Mouse (Mus musculus): Measurements from ENCODE around the gene Map1lc3b. TPM values are rescaled to one million over a fixed set of nuclear protein-coding genes. Genes with fewer than 3 reads are reported as not detected.
A peak's percentile ranks its signal among the peaks of the same experiment; 100 is the strongest.

Map1lc3b gene
- polyA plus RNA-seq, 1 experiment from 2014 or later = 224 TPM

DNA sequence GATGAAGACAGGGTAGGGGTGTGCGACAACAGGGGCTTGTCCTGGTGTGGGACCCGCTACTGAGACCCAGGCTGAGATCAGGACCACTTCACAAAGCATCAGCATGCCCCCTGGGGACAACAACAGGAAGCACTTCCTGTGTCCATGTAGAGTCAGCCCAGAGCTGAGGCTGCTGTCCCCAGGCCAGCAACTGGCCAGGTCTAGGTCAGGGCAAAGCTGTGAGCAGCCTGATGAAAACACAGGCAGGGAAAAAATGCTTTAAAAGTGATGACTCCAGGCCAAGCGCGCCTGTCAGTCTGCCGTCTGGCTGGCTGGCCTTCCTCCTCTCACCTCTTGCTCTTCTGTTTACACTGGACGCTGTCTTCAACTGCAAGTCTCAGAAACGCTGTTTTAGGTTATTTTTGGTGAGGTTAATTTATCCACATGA, 41.5 kb downstream of the Map1lc3b start:
- DNase-seq (ENCODE audit: low spot score) (no peak), ATAC-seq (ENCODE audit: low read depth) (no peak)
- Histone ChIP-seq H3K4me2 (ENCODE audit: low read depth, low read length) (no peak overlapping the region), H3K9ac (ENCODE audit: low read depth, low read length) (no peak overlapping the region), H3K9me3 (ENCODE audit: control insufficient read depth, low read length) (no peaks in the 10 kb centered on the region), H3K27ac (replicated peaks; ENCODE audit: low read depth, low read length) (peak overlapping the region; percentile 44), H3K36me3 (ENCODE audit: control insufficient read depth, insufficient read depth, low read length) (peaks cover 24% of the 10 kb centered on the region), H3K4me3 (ENCODE audit: low read depth, low read length) (no peak overlapping the region), H3K27me3 (replicated peaks; ENCODE audit: control insufficient read depth, insufficient read depth, low read length) (no peaks in the 10 kb centered on the region), H3K4me1 (ENCODE audit: control insufficient read depth, insufficient read depth, low read length) (peaks cover 11% of the 10 kb centered on the region; the same call in 1 of the 2 replicates)
- 54% methylated on average over 7 of the region's 7 CpGs for WGBS

DNA sequence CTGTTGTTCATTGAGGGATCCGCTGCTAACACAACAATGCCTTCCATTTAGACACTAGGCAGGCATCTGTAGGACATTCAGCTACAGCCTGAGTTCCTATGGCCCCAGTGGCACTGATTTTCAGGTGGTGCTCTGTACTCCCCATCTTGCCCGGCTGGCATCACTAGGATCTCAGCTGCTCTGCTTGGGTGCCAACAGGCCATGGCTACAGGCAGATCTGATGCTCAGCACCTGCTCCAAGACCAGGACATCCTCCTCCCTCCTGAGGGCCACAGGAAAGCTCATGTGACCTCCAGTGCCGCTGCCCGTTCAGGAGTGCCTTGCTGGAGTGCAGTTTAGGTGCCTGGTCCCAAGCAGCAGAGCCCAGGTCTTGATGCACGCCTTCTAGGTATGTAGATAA, 42.2 kb downstream of the Map1lc3b start:
- 75% methylated on average over 5 of the region's 5 CpGs for WGBS
- peaks cover 11% of the 10 kb centered on the region; the same call in 1 of the 2 replicates for H3K4me1 ChIP-seq (ENCODE audit: control insufficient read depth, insufficient read depth, low read length)

DNA sequence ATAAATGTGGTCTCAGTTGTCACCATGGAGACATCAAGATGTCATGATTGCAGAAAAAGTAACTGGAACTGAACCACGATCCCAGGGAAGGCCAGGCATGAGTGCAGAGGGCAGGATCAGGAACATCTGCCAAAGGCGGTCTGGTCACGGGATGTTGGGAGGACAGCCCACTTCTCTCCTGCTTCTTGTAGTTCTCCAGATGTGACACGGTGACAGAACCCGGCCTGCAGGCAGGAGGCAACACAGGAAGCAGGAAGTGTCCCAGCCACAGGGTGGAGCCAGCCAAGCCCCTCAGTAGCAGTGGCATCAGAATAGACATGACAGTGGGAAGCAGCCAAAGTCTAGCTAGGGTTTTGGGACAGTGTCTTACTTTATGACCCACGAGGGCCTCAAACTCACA, 45.4 kb downstream of the Map1lc3b start:
- Histone ChIP-seq H3K4me3 (ENCODE audit: low read depth, low read length) (no peak overlapping the region), H3K9ac (ENCODE audit: low read depth, low read length) (no peak overlapping the region), H3K4me2 (ENCODE audit: low read depth, low read length) (no peak overlapping the region), H3K36me3 (ENCODE audit: control insufficient read depth, insufficient read depth, low read length) (no peaks in the 10 kb centered on the region), H3K27me3 (replicated peaks; ENCODE audit: control insufficient read depth, insufficient read depth, low read length) (no peaks in the 10 kb centered on the region), H3K27ac (replicated peaks; ENCODE audit: low read depth, low read length) (no peak overlapping the region), H3K4me1 (ENCODE audit: control insufficient read depth, insufficient read depth, low read length) (peaks cover 11% of the 10 kb centered on the region; the same call in 1 of the 2 replicates), H3K9me3 (ENCODE audit: control insufficient read depth, low read length) (no peaks in the 10 kb centered on the region)
- no peak for ATAC-seq (ENCODE audit: low read depth)
- no peak for DNase-seq (ENCODE audit: low spot score)
- 34% methylated on average over 6 of the region's 6 CpGs for WGBS

More for the DNA sequence above, 42.2 kb downstream of the Map1lc3b start:
- no peak overlapping the region for H3K27ac ChIP-seq (replicated peaks; ENCODE audit: low read depth, low read length)
- H3K9me3 ChIP-seq (ENCODE audit: control insufficient read depth, low read length) = no peaks in the 10 kb centered on the region
- ATAC-seq (ENCODE audit: low read depth) = no peak
- H3K27me3 ChIP-seq (replicated peaks; ENCODE audit: control insufficient read depth, insufficient read depth, low read length) = no peaks in the 10 kb centered on the region
- no peak for DNase-seq (ENCODE audit: low spot score)
- no peak overlapping the region for H3K9ac ChIP-seq (ENCODE audit: low read depth, low read length)
- no peak overlapping the region for H3K4me2 ChIP-seq (ENCODE audit: low read depth, low read length)
- H3K36me3 ChIP-seq (ENCODE audit: control insufficient read depth, insufficient read depth, low read length) = peaks cover 17% of the 10 kb centered on the region
- H3K4me3 ChIP-seq (ENCODE audit: low read depth, low read length) = no peak overlapping the region

DNA sequence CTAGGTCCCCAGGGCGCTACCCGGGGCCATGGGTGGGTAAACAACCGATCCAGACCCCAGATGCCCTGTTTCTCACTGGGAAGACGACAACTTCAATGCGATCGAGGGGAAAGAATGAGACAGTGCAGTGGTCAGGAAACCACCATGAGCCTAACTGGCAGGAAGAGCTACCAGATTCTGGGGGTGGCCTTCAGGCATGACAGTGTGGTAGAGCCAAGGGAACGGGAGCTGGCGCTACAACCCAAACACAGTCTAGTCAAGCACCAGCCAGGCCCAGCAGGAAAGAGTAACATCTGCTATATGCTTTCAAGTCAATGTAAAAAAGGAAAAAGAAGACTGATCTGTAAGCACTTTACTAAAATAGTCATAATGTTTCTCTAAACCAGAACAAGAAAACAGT, 46.0 kb downstream of the Map1lc3b start:
- DNase-seq (ENCODE audit: low spot score) (no peak), ATAC-seq (ENCODE audit: low read depth) (no peak)
- no peak overlapping the region for H3K4me2 ChIP-seq (ENCODE audit: low read depth, low read length)
- WGBS = 74% methylated on average over 8 of the region's 8 CpGs
- no peaks in the 10 kb centered on the region for H3K36me3 ChIP-seq (ENCODE audit: control insufficient read depth, insufficient read depth, low read length)
- no peak overlapping the region for H3K9ac ChIP-seq (ENCODE audit: low read depth, low read length)
- H3K4me1 ChIP-seq (ENCODE audit: control insufficient read depth, insufficient read depth, low read length) = peaks cover 11% of the 10 kb centered on the region; the same call in 1 of the 2 replicates
- no peak overlapping the region for H3K4me3 ChIP-seq (ENCODE audit: low read depth, low read length)
- H3K27ac ChIP-seq (replicated peaks; ENCODE audit: low read depth, low read length) = peak overlapping the region; percentile 41; the same call in 1 of the 2 replicates
- H3K9me3 ChIP-seq (ENCODE audit: control insufficient read depth, low read length) = no peaks in the 10 kb centered on the region
- H3K27me3 ChIP-seq (replicated peaks; ENCODE audit: control insufficient read depth, insufficient read depth, low read length) = no peaks in the 10 kb centered on the region

DNA sequence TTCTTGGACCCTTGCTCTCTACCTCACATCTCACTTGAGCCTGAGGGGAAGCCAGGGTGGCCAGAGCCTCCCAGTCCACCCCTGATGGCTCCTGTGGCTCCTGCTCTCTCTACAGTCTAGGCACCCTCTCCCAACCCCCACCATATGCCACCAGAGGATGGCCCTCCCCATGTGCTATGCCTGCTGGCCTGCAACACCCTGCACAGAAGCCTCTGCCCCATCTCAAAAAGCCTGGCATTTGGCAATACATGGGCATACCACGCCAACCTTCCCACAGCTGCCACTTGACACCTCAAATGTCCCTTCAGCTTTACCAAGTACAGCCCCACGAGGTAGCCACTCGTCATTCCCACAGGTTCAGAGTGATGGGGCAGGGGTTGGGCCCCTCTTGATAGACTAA, 52.6 kb downstream of the Map1lc3b start:
- H3K27me3 ChIP-seq (replicated peaks; ENCODE audit: control insufficient read depth, insufficient read depth, low read length) = no peaks in the 10 kb centered on the region
- H3K4me2 ChIP-seq (ENCODE audit: low read depth, low read length) = no peak overlapping the region
- WGBS = 77% methylated on average over 3 of the region's 3 CpGs
- no peaks in the 10 kb centered on the region for H3K9me3 ChIP-seq (ENCODE audit: control insufficient read depth, low read length)
- peaks cover 15% of the 10 kb centered on the region; the same call in 1 of the 2 replicates for H3K4me1 ChIP-seq (ENCODE audit: control insufficient read depth, insufficient read depth, low read length)
- H3K9ac ChIP-seq (ENCODE audit: low read depth, low read length) = 0 out of 2 replicates have a peak overlapping the region, but pooled peaks have one; percentile 8
- no peak overlapping the region for H3K4me3 ChIP-seq (ENCODE audit: low read depth, low read length)
- no peaks in the 10 kb centered on the region for H3K36me3 ChIP-seq (ENCODE audit: control insufficient read depth, insufficient read depth, low read length)
- H3K27ac ChIP-seq (replicated peaks; ENCODE audit: low read depth, low read length) = no peak overlapping the region
- ATAC-seq (ENCODE audit: low read depth) (no peak), DNase-seq (ENCODE audit: low spot score) (no peak)

DNA sequence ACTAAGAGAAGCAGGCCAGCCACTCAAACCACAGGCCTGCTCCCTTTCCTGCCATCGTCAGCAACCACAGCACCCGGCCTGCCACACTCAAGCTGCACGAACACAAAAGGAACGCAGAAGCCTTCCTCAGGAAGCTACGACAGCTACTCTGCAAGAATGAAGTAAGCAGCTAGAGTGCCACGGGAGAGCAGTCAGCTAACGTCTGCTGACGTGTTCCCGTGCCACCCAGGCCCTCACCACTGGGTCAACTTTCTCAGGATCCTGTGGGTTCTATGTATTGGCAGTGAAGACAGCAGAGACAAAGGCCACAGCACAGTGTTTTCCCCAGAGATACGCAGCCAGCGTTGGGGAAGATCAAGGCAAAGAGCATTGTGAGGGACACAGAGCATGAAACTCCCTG, 53.2 kb downstream of the Map1lc3b start:
- no peak overlapping the region; the same call in 1 of the 2 replicates for H3K27ac ChIP-seq (replicated peaks; ENCODE audit: low read depth, low read length)
- H3K27me3 ChIP-seq (replicated peaks; ENCODE audit: control insufficient read depth, insufficient read depth, low read length) = no peaks in the 10 kb centered on the region
- 0 out of 2 replicates have a peak overlapping the region, but pooled peaks have one; percentile 6 for H3K9ac ChIP-seq (ENCODE audit: low read depth, low read length)
- H3K36me3 ChIP-seq (ENCODE audit: control insufficient read depth, insufficient read depth, low read length) = 0 out of 2 replicates have a peak, but pooled peaks cover under 1% of the 10 kb centered on the region
- H3K9me3 ChIP-seq (ENCODE audit: control insufficient read depth, low read length) = no peaks in the 10 kb centered on the region
- no peak overlapping the region for H3K4me3 ChIP-seq (ENCODE audit: low read depth, low read length)
- DNase-seq (ENCODE audit: low spot score) (no peak), ATAC-seq (ENCODE audit: low read depth) (no peak)
- 66% methylated on average over 11 of the region's 11 CpGs for WGBS
- peaks cover 20% of the 10 kb centered on the region; the same call in 1 of the 2 replicates for H3K4me1 ChIP-seq (ENCODE audit: control insufficient read depth, insufficient read depth, low read length)
- H3K4me2 ChIP-seq (ENCODE audit: low read depth, low read length) = no peak overlapping the region

DNA sequence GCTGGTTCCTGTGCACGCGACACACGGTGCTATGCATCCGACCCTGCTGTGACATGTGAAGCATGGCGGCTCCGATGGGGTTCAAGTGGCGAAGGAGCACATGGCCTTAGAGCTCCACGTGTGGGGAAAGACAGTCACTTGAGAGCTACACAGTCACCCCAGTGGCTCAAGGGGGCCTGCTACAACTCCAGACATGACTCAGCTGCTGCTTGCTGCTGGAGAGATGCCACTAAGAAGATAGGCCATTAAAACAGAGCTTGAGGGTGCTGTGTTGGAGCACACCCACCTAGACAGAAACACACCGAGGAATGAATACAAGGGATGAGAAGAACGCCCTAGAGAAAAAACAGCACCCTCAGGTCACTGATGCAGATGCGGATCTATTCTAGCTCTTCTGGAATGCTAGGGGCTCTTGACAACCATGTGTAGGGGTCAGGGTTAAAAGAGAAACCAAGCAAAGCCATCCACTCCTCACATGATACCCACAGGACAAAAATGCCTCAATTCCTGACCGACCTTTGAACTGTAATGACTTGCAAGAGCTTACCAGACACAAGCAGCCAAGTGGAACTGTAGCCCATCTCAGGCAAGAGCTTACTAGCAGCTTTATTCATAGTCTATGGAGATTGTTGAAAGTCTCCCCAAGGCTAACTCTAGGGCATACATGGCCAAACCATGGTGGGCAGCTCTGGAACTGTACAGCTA, 57.5 kb downstream of the Map1lc3b start:
- no peaks in the 10 kb centered on the region for H3K27me3 ChIP-seq (replicated peaks; ENCODE audit: control insufficient read depth, insufficient read depth, low read length)
- no peak overlapping the region for H3K4me2 ChIP-seq (ENCODE audit: low read depth, low read length)
- DNase-seq (ENCODE audit: low spot score) (no peak), ATAC-seq (ENCODE audit: low read depth) (no peak)
- no peak overlapping the region for H3K27ac ChIP-seq (replicated peaks; ENCODE audit: low read depth, low read length)
- H3K9me3 ChIP-seq (ENCODE audit: control insufficient read depth, low read length) = no peaks in the 10 kb centered on the region
- no peak overlapping the region for H3K4me3 ChIP-seq (ENCODE audit: low read depth, low read length)
- no peak overlapping the region for H3K9ac ChIP-seq (ENCODE audit: low read depth, low read length)
- H3K36me3 ChIP-seq (ENCODE audit: control insufficient read depth, insufficient read depth, low read length) = 0 out of 2 replicates have a peak, but pooled peaks cover 9% of the 10 kb centered on the region
- WGBS = 78% methylated on average over 12 of the region's 12 CpGs
- peaks cover 45% of the 10 kb centered on the region for H3K4me1 ChIP-seq (ENCODE audit: control insufficient read depth, insufficient read depth, low read length)

Data from embryonic facial prominence, embryonic 14.5 days (tissue).